Mouse (Mus musculus): Measurements from ENCODE around the gene Ifrd2. TPM values are rescaled to one million over a fixed set of nuclear protein-coding genes. Genes with fewer than 3 reads are reported as not detected.

Gene Ifrd2
- polyA plus RNA-seq, 2 experiments, result 55.0 to 57.3 TPM

DNA sequence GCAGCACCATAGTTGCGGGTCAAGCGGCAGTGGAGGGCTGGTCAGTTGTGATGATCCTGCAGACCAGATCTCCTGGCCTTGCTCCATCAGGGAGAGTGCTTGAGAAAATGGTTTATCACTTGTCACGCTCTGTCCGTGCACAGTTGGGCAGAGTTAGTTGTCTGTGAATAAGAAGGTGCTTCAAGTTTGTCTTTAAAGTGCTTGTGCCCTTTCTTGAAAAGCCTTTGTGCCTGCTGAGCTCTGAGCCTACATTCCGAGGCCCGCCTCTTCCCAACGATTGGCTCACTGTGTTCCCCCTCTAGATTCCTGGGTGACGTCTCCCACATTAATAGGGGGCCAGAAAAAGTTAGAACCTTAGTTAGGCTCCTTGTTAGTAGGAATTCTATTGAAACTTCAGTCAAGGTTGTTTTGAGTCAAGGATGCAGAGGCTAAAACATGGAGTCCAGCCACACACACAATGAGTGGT is 35.5 kb upstream of the Ifrd2 start:
- peaks cover 52% of the 10 kb centered on the region for H3K4me1 ChIP-seq (ENCODE audit: control insufficient read depth, insufficient read depth, low read length)

DNA sequence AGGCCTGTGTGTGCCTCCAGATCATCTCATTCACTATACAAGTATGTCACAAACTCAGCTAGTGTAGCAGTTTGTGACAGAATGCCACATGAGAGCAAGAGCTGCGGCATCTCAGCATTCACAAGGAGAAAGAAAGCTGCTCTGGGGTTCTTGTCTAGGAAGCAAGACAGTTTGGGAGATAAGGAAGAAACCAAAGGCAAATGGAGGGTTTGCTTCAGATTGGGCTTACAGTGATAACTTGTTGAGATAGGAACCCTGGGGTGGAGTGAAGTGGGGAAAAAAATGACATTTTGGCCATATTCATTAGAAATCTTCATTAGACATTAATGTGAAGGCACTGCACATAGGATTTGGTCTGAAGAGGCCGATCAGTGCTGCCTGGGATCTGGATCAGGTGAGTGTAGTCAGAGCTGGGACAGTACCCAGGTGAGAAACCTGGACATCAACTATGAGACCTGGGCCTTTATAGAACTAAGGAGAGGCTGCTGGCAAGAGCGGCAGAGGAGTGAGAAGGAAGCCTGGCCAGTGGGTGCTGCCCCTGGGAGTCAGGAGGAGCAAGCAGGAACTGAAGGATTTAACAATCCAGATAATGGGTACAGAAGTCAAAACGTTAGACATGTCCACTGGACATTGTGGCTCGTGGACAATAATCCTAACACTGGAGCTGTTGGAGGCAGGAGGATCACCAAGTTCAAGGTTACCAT is 34.6 kb upstream of the Ifrd2 start:
- Histone ChIP-seq H3K4me1 (ENCODE audit: control insufficient read depth, insufficient read depth, low read length) (peaks cover 44% of the 10 kb centered on the region), H3K27ac (replicated peaks; ENCODE audit: low read depth, low read length) (peak overlapping the region; percentile 85; the same call in 1 of the 2 replicates), H3K27me3 (ENCODE audit: control insufficient read depth, insufficient read depth, low read length) (no peaks in the 10 kb centered on the region), H3K4me3 (replicated peaks; ENCODE audit: low read length) (peak overlapping the region; percentile 85), H3K36me3 (ENCODE audit: control insufficient read depth, insufficient read depth, low read length) (peaks cover 20% of the 10 kb centered on the region), H3K9me3 (ENCODE audit: control insufficient read depth, low read length) (no peaks in the 10 kb centered on the region), H3K9ac (ENCODE audit: low read depth, low read length, severe bottlenecking) (peak overlapping the region; percentile 60; the same call in 1 of the 2 replicates), H3K4me2 (replicated peaks; ENCODE audit: low read depth, low read length, severe bottlenecking) (peak overlapping the region; percentile 98)
- 67% methylated on average over 5 of the region's 5 CpGs for WGBS
- ATAC-seq (ENCODE audit: low FRiP score, low read depth) (no peak), DNase-seq (ENCODE audit: low spot score) (no peak)
- TF ChIP-seq POLR2A (IDR thresholded peaks at IDR 0.05; ENCODE audit: borderline replicate concordance, extremely low read depth, insufficient read depth, insufficient read length), result no peak

More for the DNA sequence above, 35.5 kb upstream of the Ifrd2 start:
- no peak for TF ChIP-seq POLR2A (IDR thresholded peaks at IDR 0.05; ENCODE audit: borderline replicate concordance, extremely low read depth, insufficient read depth, insufficient read length)
- H3K36me3 ChIP-seq (ENCODE audit: control insufficient read depth, insufficient read depth, low read length), result peaks cover 10% of the 10 kb centered on the region
- peak overlapping the region; percentile 98 for H3K4me2 ChIP-seq (replicated peaks; ENCODE audit: low read depth, low read length, severe bottlenecking)
- H3K4me3 ChIP-seq (replicated peaks; ENCODE audit: low read length), result peak overlapping the region; percentile 85
- H3K27ac ChIP-seq (replicated peaks; ENCODE audit: low read depth, low read length), result peak overlapping the region; percentile 85
- H3K27me3 ChIP-seq (ENCODE audit: control insufficient read depth, insufficient read depth, low read length), result no peaks in the 10 kb centered on the region
- peak; percentile 64 for DNase-seq (ENCODE audit: low spot score)
- no peaks in the 10 kb centered on the region for H3K9me3 ChIP-seq (ENCODE audit: control insufficient read depth, low read length)
- H3K9ac ChIP-seq (ENCODE audit: low read depth, low read length, severe bottlenecking), result peak overlapping the region; percentile 69
- WGBS, result 7% methylated on average over 8 of the region's 8 CpGs
- ATAC-seq (ENCODE audit: low FRiP score, low read depth), result no peak

DNA sequence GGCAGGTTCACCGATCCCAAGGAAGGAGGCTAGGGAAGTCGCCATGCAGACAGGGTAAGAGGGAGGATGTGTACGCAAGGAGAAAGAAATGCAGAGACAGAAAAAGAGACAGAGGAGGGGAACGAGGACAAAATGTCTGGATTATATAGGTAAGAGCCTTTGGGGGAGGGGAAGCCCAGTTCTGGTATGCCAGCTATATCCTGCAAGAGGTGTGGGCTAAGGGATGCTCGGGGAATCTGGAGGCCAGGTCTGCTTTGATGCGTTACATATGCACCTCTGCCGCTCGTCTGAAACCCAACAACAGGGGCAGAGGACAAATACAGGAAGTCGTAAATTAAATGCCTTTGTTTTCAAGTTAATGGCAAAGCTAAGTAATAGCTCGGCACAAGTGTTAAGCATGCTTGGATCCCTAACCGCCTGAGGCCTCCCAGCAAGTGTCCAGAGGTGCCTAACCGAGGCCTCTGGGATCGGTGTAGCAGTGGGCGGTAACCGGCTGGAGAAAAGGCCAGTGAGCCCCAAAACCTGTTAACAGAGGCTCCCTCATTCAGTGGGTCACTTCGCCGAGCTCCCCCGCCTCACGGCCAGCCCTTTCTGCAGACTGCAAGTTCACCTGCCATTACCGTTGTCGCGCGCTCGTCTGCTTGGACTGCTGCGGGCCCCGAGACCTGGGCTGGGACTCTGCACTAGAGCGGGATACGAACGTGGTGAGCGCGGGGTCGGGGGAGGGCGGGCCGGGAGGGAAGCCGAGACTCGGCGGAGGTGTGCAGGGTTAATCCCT is 33.7 kb upstream of the Ifrd2 start:
- Histone ChIP-seq H3K27ac (replicated peaks; ENCODE audit: low read depth, low read length) (peak overlapping the region; percentile 79), H3K9ac (ENCODE audit: low read depth, low read length, severe bottlenecking) (peak overlapping the region; percentile 60), H3K4me2 (replicated peaks; ENCODE audit: low read depth, low read length, severe bottlenecking) (peak overlapping the region; percentile 98), H3K36me3 (ENCODE audit: control insufficient read depth, insufficient read depth, low read length) (peaks cover 29% of the 10 kb centered on the region), H3K4me3 (replicated peaks; ENCODE audit: low read length) (peak overlapping the region; percentile 85), H3K9me3 (ENCODE audit: control insufficient read depth, low read length) (no peaks in the 10 kb centered on the region), H3K4me1 (ENCODE audit: control insufficient read depth, insufficient read depth, low read length) (peaks cover 44% of the 10 kb centered on the region), H3K27me3 (ENCODE audit: control insufficient read depth, insufficient read depth, low read length) (no peaks in the 10 kb centered on the region)
- DNase-seq (ENCODE audit: low spot score) (no peak), ATAC-seq (ENCODE audit: low FRiP score, low read depth) (peak; percentile 18)
- no peak for TF ChIP-seq POLR2A (IDR thresholded peaks at IDR 0.05; ENCODE audit: borderline replicate concordance, extremely low read depth, insufficient read depth, insufficient read length)
- WGBS, result 7% methylated on average over 37 of the region's 37 CpGs

DNA sequence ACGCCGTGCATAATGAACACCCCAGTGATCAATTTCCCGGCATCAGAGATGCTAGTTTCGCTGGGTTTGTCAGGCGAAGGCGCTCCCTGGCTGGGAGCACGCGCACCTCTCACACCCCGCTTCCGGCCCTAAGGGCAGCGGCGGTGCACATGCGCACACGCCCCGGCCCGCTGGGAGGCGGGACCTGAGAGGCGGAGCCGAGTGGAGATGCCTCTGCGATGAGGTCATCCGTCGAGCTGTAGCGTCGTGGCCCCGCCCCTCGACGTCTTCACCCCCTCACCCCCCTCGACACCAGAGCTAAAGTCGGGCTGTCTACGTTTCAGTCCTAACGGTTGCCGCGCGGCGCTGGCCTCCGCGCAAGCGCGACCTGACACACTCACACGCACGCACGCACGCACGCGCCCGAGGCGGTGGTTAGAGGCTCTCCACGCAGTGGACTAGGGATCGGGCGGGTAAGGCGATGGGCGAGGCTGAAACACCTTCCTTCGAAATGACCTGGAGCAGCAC is 33.1 kb upstream of the Ifrd2 start:
- H3K4me2 ChIP-seq (replicated peaks; ENCODE audit: low read depth, low read length, severe bottlenecking), result peak overlapping the region; percentile 98
- ATAC-seq (ENCODE audit: low FRiP score, low read depth) (peak; percentile 91), DNase-seq (ENCODE audit: low spot score) (peak; percentile 98)
- H3K36me3 ChIP-seq (ENCODE audit: control insufficient read depth, insufficient read depth, low read length), result peaks cover 35% of the 10 kb centered on the region
- WGBS, result 0% methylated on average over 36 of the region's 53 CpGs
- H3K9ac ChIP-seq (ENCODE audit: low read depth, low read length, severe bottlenecking), result peak overlapping the region; percentile 80
- H3K9me3 ChIP-seq (ENCODE audit: control insufficient read depth, low read length), result no peaks in the 10 kb centered on the region
- TF ChIP-seq POLR2A (IDR thresholded peaks at IDR 0.05; ENCODE audit: borderline replicate concordance, extremely low read depth, insufficient read depth, insufficient read length), result peak; percentile 64; the same call in 1 of the 2 replicates
- no peaks in the 10 kb centered on the region for H3K27me3 ChIP-seq (ENCODE audit: control insufficient read depth, insufficient read depth, low read length)
- peak overlapping the region; percentile 91 for H3K27ac ChIP-seq (replicated peaks; ENCODE audit: low read depth, low read length)
- peaks cover 44% of the 10 kb centered on the region for H3K4me1 ChIP-seq (ENCODE audit: control insufficient read depth, insufficient read depth, low read length)
- H3K4me3 ChIP-seq (replicated peaks; ENCODE audit: low read length), result peak overlapping the region; percentile 85

DNA sequence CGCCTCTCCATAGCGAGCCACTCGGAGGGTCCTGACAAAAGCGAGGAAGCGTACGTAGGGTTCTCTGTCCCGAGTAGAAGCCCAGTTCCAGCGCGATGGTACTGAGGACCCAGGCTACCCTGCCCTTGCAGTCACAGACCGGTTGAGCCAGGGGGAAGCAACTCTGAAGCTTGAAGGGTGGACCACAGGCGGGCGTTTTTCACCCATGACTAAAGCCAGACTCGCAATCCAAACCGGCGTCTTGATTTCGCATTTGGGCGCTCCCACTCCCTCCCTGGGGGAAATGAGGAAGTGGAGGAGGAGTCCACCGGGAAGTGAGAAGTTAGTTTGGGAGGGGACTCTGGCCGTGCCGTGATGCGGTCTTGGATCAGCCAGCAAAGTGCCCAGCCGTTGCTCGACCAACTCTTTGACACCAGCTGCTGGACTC is 32.4 kb upstream of the Ifrd2 start:
- ATAC-seq (ENCODE audit: low FRiP score, low read depth), result no peak
- 0 out of 2 replicates have a peak, but pooled peaks have one; percentile 12 for TF ChIP-seq POLR2A (IDR thresholded peaks at IDR 0.05; ENCODE audit: borderline replicate concordance, extremely low read depth, insufficient read depth, insufficient read length)
- Histone ChIP-seq H3K9ac (ENCODE audit: low read depth, low read length, severe bottlenecking) (peak overlapping the region; percentile 80), H3K36me3 (ENCODE audit: control insufficient read depth, insufficient read depth, low read length) (peaks cover 42% of the 10 kb centered on the region), H3K27ac (replicated peaks; ENCODE audit: low read depth, low read length) (peak overlapping the region; percentile 91), H3K27me3 (ENCODE audit: control insufficient read depth, insufficient read depth, low read length) (no peaks in the 10 kb centered on the region), H3K4me1 (ENCODE audit: control insufficient read depth, insufficient read depth, low read length) (peaks cover 44% of the 10 kb centered on the region), H3K4me2 (replicated peaks; ENCODE audit: low read depth, low read length, severe bottlenecking) (peak overlapping the region; percentile 98), H3K4me3 (replicated peaks; ENCODE audit: low read length) (peak overlapping the region; percentile 85), H3K9me3 (ENCODE audit: control insufficient read depth, low read length) (no peaks in the 10 kb centered on the region)
- 0% methylated on average over 23 of the region's 23 CpGs for WGBS
- peak; percentile 55 for DNase-seq (ENCODE audit: low spot score)
